Mouse (Mus musculus): ENCODE measurements around the gene Akt1. TPM values are rescaled to one million over a fixed set of nuclear protein-coding genes. Genes with fewer than 3 reads are reported as not detected.
A peak's percentile ranks its signal among the peaks of the same experiment; 100 is the strongest.

Gene Akt1
- polyA plus RNA-seq, 1 experiment from 2014 or later, result 46.4 TPM

GRCm38 (mm10) chr12:112679027-112679996 lies 4.6 kb upstream of the Akt1 start:
- Histone ChIP-seq H3K36me3 (ENCODE audit: poor library complexity, severe bottlenecking) (no peaks in the 10 kb centered on the region), H3K9me3 (replicated peaks) (no peaks in the 10 kb centered on the region), H3K27me3 (peaks cover 46% of the 10 kb centered on the region), H3K27ac (no peak overlapping the region), H3K4me3 (peak overlapping the region; percentile 59), H3K4me2 (peak overlapping the region; percentile 95), H3K9ac (peak overlapping the region; percentile 71), H3K4me1 (peaks cover 40% of the 10 kb centered on the region)
- ATAC-seq, result peak; percentile 48
- 5% methylated on average over 61 of the region's 87 CpGs for WGBS

- H3K9me3 ChIP-seq (replicated peaks), result no peaks in the 10 kb centered on the region
- H3K36me3 ChIP-seq (ENCODE audit: poor library complexity, severe bottlenecking), result no peaks in the 10 kb centered on the region
- H3K4me1 ChIP-seq, result peaks cover 41% of the 10 kb centered on the region
- peak within 1 kb of the TSS; percentile 59 for H3K4me3 ChIP-seq
- H3K9ac ChIP-seq, result peak within 1 kb of the TSS; percentile 71
- 1% methylated on average over 57 of the region's 60 CpGs for WGBS
- peaks cover 46% of the 10 kb centered on the region for H3K27me3 ChIP-seq
- H3K4me2 ChIP-seq, result peak within 1 kb of the TSS; percentile 95
- ATAC-seq, result peak; percentile 23; the same call in 1 of the 2 replicates
- H3K27ac ChIP-seq, result no peak within 1 kb of the TSS
These were observed 3.9 kb upstream of the Akt1 start, which contains the start of gene Zbtb42 for GRCm38 (mm10) chr12:112678555-112679026. TSS of gene Zbtb42 (plus strand) at chr12:112678828.

- H3K27ac ChIP-seq, result no peak overlapping the region
These were observed 3.4 kb upstream of the Akt1 start for GRCm38 (mm10) chr12:112677943-112678554.

GRCm38 (mm10) chr12:112677076-112677475 lies 2.4 kb upstream of the Akt1 start:
- Histone ChIP-seq H3K27me3 (peaks cover 46% of the 10 kb centered on the region), H3K36me3 (ENCODE audit: poor library complexity, severe bottlenecking) (no peaks in the 10 kb centered on the region), H3K27ac (no peak overlapping the region), H3K9me3 (replicated peaks) (no peaks in the 10 kb centered on the region), H3K4me1 (peaks cover 52% of the 10 kb centered on the region), H3K9ac (no peak overlapping the region), H3K4me2 (no peak overlapping the region), H3K4me3 (no peak overlapping the region)
- no peak for ATAC-seq
- WGBS, result 56% methylated on average over 5 of the region's 5 CpGs

More at GRCm38 (mm10) chr12:112677943-112678554, 3.4 kb upstream of the Akt1 start:
- no peaks in the 10 kb centered on the region for H3K9me3 ChIP-seq (replicated peaks)
- WGBS, result 16% methylated on average over 19 of the region's 19 CpGs
- H3K36me3 ChIP-seq (ENCODE audit: poor library complexity, severe bottlenecking), result no peaks in the 10 kb centered on the region
- H3K27me3 ChIP-seq, result peaks cover 46% of the 10 kb centered on the region
- peak overlapping the region; percentile 71; the same call in 1 of the 2 replicates for H3K9ac ChIP-seq
- no peak for ATAC-seq
- H3K4me3 ChIP-seq, result peak overlapping the region; percentile 59
- peaks cover 42% of the 10 kb centered on the region for H3K4me1 ChIP-seq
- H3K4me2 ChIP-seq, result peak overlapping the region; percentile 95

- peaks cover 68% of the 10 kb centered on the region for H3K4me1 ChIP-seq
- peak overlapping the region; percentile 92 for H3K4me2 ChIP-seq
- peak; percentile 29 for ATAC-seq
- H3K9ac ChIP-seq, result peak overlapping the region; percentile 100
- H3K36me3 ChIP-seq (ENCODE audit: poor library complexity, severe bottlenecking), result peaks cover 15% of the 10 kb centered on the region
- peaks cover 34% of the 10 kb centered on the region for H3K27me3 ChIP-seq
- no peaks in the 10 kb centered on the region for H3K9me3 ChIP-seq (replicated peaks)
- H3K4me3 ChIP-seq, result peak overlapping the region; percentile 98
- peak overlapping the region; percentile 92 for H3K27ac ChIP-seq
- 15% methylated on average over 18 of the region's 18 CpGs for WGBS
These were observed 756 bp upstream of the Akt1 start for GRCm38 (mm10) chr12:112675245-112676035.

GRCm38 (mm10) chr12:112673576-112674091 lies 1.1 kb downstream of the Akt1 start:
- Histone ChIP-seq H3K9me3 (replicated peaks) (no peaks in the 10 kb centered on the region), H3K27ac (peak overlapping the region; percentile 92), H3K4me3 (peak overlapping the region; percentile 98), H3K27me3 (peaks cover 16% of the 10 kb centered on the region), H3K9ac (peak overlapping the region; percentile 100), H3K4me1 (peaks cover 66% of the 10 kb centered on the region), H3K36me3 (ENCODE audit: poor library complexity, severe bottlenecking) (peaks cover 34% of the 10 kb centered on the region), H3K4me2 (peak overlapping the region; percentile 92)
- peak; percentile 39 for ATAC-seq
- WGBS, result under 1% methylated on average over 41 of the region's 68 CpGs

- peak; percentile 14 for ATAC-seq
- Histone ChIP-seq H3K9me3 (replicated peaks) (no peaks in the 10 kb centered on the region), H3K27me3 (peaks cover 10% of the 10 kb centered on the region), H3K4me2 (peak overlapping the region; percentile 92), H3K27ac (peak overlapping the region; percentile 92), H3K4me3 (peak overlapping the region; percentile 98), H3K36me3 (ENCODE audit: poor library complexity, severe bottlenecking) (peaks cover 40% of the 10 kb centered on the region), H3K9ac (peak overlapping the region; percentile 100), H3K4me1 (peaks cover 62% of the 10 kb centered on the region)
- 7% methylated on average over 21 of the region's 21 CpGs for WGBS
These were observed 1.7 kb downstream of the Akt1 start for GRCm38 (mm10) chr12:112672744-112673575.

GRCm38 (mm10) chr12:112671891-112672290 lies 2.8 kb downstream of the Akt1 start:
- WGBS, result 82% methylated on average over 7 of the region's 7 CpGs
- Histone ChIP-seq H3K36me3 (ENCODE audit: poor library complexity, severe bottlenecking) (peaks cover 51% of the 10 kb centered on the region), H3K4me3 (peak overlapping the region; percentile 98; the same call in 1 of the 2 replicates), H3K9me3 (replicated peaks) (no peaks in the 10 kb centered on the region), H3K9ac (peak overlapping the region; percentile 100), H3K4me2 (peak overlapping the region; percentile 92), H3K27ac (0 out of 2 replicates have a peak overlapping the region, but pooled peaks have one; percentile 92), H3K4me1 (peaks cover 66% of the 10 kb centered on the region), H3K27me3 (no peaks in the 10 kb centered on the region)
- ATAC-seq, result no peak

- Histone ChIP-seq H3K4me1 (peaks cover 76% of the 10 kb centered on the region), H3K36me3 (ENCODE audit: poor library complexity, severe bottlenecking) (peaks cover 61% of the 10 kb centered on the region), H3K4me2 (peak overlapping the region; percentile 92; the same call in 1 of the 2 replicates), H3K27ac (no peak overlapping the region), H3K27me3 (no peaks in the 10 kb centered on the region), H3K9me3 (replicated peaks) (no peaks in the 10 kb centered on the region), H3K9ac (peak overlapping the region; percentile 100), H3K4me3 (no peak overlapping the region)
- WGBS, result 51% methylated on average over 9 of the region's 9 CpGs
- ATAC-seq, result no peak
These were observed 3.8 kb downstream of the Akt1 start for GRCm38 (mm10) chr12:112670718-112671393.

- Histone ChIP-seq H3K4me1 (peaks cover 88% of the 10 kb centered on the region), H3K27ac (0 out of 2 replicates have a peak overlapping the region, but pooled peaks have one; percentile 27), H3K4me2 (no peak overlapping the region), H3K9me3 (replicated peaks) (no peaks in the 10 kb centered on the region), H3K27me3 (no peaks in the 10 kb centered on the region), H3K4me3 (no peak overlapping the region), H3K36me3 (ENCODE audit: poor library complexity, severe bottlenecking) (peaks cover 78% of the 10 kb centered on the region), H3K9ac (peak overlapping the region; percentile 0; the same call in 1 of the 2 replicates)
- WGBS, result 84% methylated on average over 10 of the region's 10 CpGs
- no peak for ATAC-seq
These were observed 6.9 kb downstream of the Akt1 start for GRCm38 (mm10) chr12:112667619-112668297.

All from forebrain, embryonic 13.5 days (tissue).